Mouse (Mus musculus) cerebellum, postnatal 10 days (tissue): ENCODE data around the gene Hoxa6.
A peak's percentile ranks its signal among the peaks of the same experiment; 100 is the strongest.

Experiments
- DNase-seq, 2 experiments: peaks; one replicate each; pipeline ENCODE4 v3.0.0; 2021; ENCODE audit warnings: mixed read lengths in 2 of 2

The Hoxa6 gene

GRCm38 (mm10) chr6:52213119-52213986, 4.8 kb upstream of the Hoxa6 start, which contains the start of the genes Hoxa3 and Gm28308:
TSS of gene Hoxa3 (minus strand) at chr6:52213336.
TSS of gene Gm28308 (minus strand) at chr6:52213339.
- DNase-seq, result no peak

GRCm38 (mm10) chr6:52212556-52213118, 4.1 kb upstream of the Hoxa6 start:
- no peak for DNase-seq

- DNase-seq, result peak; percentile 16 to 38
Observed at GRCm38 (mm10) chr6:52211961-52212360, 3.4 kb upstream of the Hoxa6 start.

DNA sequence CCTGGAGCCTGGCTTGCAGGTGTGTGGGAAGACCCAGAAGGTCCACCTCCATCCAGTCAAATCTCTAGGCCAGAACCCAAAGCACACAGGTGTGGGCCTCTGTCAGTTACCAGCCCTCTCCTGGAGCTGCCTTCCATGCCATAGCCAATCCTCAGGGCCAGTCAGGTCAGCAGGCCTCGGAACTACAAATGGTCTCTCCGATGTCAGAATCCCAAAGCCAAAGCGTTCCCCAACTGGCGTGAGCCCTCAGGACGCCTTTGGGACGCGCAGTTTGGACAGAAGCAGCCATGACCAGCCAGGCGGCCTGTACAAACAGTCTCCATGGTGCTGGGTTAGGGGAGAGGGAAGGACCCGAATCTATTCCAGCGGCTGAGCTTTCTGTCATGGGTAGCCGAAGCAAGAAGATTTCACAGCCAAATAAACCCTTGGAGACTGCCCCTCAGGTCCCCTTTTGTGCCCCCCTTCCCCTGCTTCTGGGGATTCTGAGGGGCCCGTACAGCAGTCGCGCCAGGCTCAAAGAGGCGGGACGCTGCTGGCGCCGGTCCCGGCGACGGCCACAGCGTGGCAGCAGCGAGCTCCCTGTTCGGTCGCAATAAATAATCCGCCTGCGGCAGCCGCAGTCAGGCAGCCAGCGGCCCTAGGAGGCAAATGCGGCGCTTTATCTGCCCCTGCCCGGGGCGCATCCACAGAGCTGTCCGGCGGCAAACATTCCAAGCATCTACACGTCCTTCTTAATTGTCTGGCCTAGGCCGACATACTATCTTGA, 2.8 kb upstream of the Hoxa6 start:
- DNase-seq, result peak; percentile 85 to 87

- peak in 1 of 2 experiments; percentile 20 for DNase-seq
Observed at GRCm38 (mm10) chr6:52209685-52210046, 1.1 kb upstream of the Hoxa6 start.

- DNase-seq, result peak in 1 of 2 experiments; percentile 17
Observed at GRCm38 (mm10) chr6:52208868-52209684, 554 bp upstream of the Hoxa6 start.

DNA sequence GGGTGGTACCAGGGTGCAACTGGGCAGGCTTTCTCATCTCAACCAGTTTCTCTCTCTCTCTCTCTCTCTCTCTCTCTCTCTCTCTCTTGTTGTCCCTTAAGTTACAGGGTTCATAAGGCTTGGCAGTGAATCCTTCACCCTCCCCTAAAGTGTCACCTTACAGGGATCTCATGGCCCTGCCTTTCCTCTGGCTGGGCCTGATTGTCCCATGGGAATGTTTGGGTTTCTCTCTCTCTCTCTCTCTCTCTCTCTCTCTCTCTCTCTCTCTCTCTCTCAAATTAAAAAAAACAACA, 892 bp downstream of the Hoxa6 start:
- no peak for DNase-seq

DNA sequence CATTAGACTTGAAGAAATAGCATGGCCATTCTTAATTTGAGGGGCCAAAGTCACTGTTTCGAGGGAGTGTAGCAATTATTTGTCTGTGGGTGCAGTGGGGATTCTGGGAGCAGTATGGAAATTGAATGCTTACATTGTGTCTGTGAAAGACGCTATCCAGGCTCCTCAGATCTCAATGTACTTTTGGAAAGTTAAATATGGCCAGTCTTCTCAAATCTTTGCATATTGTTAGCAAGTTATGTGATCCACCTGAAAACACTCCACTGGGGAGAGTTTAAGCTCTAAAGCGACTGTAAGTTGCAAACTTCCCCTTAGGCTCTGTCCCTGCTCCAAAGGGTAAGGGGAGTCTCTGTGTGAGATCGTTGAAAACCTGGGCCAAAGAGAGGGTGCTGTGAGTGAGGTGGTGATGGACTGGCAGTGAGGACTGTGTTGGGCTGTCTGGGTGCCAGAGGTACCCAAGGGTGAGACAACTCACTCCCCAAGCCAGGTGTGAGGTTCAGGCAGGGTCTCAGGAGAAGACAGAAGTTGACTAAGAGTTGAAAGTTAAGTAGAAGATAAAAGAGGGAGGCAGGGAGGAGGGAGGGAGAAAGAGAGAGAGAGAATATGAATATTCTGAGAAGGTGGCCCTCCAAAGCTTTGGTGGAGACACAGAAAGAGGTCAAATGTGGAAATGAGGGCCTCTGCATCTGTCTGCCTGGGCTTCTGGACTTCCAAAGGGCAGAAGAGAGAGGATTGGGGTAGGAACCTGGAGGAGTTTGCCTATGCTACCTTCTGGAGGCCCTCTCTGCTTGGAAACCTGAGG, 1.4 kb downstream of the Hoxa6 start:
- DNase-seq, result no peak

DNA sequence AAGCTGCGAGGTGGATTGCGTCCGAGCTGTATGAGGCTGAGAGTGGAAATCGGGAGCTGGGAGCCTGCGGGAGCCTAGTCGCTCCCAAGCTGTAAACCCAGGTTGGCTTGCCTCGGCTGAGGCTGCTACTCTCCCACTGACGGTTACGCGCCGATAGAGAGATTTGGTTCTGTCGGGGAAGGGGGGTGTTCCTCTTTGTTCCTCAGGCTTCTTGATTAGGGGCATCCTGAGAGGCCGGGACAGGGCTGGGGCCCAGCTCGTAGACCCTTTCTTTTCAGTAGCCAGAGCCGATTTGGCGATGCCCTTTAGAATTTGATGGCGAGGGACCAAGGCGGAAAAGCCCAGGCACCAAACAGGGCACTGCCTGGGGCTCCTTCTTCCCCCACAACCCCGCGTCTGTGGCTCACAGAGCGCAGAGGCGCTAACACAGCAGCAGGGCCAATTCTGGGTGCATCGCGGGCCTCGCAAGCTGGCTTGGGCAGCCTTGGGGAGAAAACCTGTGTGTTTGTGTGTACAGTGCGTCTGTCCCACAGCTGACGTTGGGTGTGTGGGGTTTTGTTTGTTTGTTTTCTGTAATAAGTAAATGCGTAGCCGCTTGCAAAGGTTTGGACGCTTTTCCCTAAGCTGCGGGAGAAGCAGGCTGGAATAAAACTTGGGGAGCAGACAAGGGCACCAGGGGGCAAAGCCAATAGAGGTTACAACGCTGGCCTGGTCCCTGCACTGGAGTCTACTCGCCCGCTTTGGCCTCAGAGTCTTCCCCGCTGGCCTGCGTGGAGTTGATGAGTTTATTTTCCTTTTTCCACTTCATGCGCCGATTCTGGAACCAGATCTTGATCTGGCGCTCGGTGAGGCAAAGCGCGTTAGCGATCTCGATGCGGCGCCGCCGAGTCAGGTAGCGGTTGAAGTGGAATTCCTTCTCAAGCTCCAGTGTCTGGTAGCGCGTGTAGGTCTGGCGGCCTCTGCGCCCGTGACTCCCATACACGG, 2.6 kb downstream of the Hoxa6 start:
- peak in 1 of 2 experiments; percentile 36 for DNase-seq

DNA sequence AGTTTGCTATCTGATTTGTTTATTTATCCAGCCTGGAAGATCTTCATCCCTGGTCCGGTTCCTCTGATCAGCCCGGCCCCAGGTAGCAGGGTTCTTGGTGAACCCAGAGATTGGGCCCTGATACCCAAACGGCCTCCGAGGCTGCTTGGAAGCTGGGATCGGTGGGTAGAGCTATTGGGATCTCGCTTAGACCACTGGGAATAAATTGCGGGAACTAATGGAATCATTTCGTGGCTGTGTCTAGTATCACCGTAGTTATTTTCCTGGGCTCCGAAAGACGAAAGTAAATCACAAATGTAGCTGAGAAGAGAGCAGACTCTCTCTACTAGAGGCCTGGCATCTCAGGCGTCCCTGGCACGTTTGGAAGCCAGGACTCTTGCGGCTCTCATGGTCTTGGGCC, 3.3 kb downstream of the Hoxa6 start:
- peak in 1 of 2 experiments; percentile 36 for DNase-seq

DNA sequence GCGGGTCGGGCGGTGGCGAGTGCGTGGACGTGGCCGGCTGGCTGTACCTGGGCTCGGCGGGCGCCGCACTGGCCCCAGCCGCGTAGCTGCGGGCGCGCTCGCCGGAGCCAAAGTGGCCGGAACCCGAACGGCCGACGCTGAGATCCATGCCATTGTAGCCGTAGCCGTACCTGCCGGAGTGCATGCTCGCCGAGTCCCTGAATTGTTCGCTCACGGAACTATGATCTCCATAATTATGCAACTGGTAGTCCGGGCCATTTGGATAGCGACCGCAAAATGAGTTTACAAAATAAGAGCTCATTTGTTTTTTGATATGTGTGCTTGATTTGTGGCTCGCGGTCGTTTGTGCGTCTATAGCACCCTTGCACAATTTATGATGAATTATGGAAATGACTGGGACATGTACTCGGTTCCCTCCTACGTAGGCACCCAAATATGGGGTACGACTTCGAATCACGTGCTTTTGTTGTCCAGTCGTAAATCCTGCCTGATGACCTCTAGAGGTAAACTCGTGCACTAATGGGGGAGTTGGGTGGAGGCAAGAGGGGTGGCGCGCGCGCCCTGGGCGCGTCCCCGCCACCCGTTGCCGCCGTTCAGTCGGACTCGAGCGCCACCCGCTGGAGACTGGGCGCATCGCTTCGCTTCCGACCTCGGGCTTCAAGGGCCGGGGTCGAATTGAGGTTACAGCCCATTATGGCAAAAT, 4.3 kb downstream of the Hoxa6 start, which contains the start of gene Hoxa5:
Hoxa5 (minus strand) TSS at position 538 of the 703 bp plus-strand sequence.
- peak; percentile 67 to 71 for DNase-seq

DNA sequence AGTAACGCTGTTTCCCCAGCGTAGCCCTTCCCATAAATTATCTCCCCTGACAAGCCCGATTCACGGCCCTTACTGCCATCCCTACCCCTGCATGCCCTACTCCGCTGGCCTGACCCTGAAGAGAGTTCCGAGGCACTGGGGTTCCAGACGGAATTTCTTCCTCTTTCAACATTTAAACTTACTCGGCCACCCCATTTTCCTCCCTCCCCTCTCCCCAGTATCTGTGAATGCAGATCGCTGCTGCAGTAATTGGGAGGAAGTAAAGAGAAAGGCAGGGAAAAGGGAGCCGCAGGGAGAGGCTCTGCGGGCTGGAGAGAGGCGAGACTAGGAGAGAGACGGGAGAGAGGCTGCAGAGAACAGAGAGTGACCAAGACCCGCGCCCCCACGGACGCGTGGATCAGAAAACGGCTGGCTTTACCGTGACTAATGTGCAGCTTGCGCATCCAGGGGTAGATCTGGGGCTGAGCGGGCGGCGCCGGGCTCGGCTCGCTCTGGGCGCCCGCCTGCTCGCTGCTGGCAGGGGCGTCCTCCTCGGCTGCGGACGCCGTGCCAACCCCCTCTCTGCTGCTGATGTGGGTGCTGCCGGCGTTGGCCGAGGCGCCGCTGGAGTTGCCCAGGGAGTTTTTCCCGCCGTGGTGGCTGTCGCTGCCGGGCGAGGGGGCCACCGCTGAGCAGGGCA, 5.0 kb downstream of the Hoxa6 start:
- peak; percentile 37 to 40 for DNase-seq

DNA sequence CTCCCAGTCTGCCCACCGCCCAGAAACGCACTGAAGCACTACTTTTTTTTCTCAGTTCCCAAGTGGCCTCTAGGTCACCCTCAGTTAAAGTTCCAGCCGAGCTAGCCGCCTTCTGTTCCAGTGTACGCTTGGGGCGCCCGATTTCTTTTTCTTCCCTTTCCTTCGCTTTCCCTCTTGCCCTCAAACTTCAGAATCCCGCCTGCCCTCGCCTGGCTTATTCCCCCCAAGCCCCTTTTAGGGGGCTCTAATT, 5.5 kb downstream of the Hoxa6 start:
- DNase-seq, result no peak

DNA sequence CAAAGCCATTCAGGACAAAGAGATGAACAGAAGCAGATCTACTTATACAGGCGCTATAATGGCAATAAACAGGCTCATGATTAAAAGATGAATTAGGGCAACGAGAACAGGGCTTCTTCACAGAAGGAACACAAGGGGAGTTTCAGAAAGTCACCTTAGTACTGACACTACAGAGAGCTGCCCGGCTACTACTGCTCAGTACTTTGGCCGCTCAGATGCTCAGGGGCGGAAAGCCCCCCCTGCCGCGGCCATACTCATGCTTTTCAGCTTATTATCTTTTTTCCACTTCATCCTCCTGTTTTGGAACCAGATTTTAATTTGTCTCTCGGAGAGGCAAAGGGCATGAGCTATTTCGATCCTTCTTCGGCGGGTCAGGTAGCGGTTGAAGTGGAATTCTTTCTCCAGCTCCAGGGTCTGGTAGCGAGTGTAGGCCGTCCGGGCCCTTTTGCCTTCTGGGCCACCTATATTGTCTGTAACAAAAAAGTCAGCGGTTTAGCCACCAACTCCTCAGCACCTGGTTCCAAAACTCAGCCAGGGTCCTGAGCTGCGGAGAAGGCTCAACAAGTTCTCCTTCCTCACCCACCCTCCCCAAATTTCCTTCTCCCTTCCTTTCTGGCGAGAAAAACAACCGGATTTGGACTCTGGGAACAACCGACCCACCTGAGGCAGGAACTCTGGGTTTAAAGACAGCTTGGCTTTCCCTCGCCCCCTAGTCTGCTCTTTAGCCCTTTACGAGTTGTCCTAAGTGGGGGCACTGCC, 6.0 kb downstream of the Hoxa6 start:
- peak in 1 of 2 experiments; percentile 23 for DNase-seq

DNA sequence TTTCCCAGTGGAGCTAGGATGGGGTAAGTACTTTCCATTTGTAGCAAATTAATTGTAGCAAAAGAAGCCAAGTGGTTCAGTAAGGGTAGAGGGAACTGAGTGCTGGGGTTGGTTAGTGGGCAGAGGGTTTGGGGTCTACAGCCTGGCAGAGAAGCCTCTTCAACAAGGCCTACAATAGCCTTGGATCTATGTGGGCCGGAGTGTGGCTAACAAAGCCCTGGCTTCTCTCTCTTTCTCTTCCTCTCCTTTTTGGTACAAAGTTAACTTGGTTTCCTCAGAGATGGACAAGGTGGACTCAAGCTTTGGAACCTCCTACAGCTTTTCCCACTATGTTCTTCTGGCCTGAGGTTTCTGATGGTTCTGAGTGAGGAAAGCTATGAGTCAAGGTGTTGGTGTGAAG, 7.3 kb downstream of the Hoxa6 start:
- no peak for DNase-seq

DNA sequence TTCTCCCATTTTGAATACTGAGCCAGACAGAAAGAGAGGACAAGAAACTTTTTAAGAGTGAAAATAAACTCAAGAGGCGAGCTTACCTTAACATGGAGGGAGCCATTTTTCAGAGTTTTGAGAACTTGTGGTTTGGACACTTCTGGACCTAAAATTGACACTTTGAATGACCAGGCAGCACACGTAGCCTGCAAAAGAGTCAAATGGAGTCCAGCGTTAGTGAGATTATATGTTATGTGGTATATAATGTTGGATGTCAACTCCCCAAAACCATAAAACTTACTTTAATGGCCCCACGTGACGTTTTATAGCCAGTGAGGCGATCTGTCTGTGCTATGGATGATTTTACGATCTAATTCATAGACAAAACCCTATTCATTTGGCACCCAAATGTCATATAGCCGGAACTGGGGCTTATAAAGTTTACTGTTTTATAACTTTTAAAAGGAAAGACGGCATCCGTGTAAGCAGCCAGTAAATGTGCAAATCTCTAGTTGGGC, 7.7 kb downstream of the Hoxa6 start:
- no peak for DNase-seq

- DNase-seq, result no peak
Observed at GRCm38 (mm10) chr6:52200073-52200750, 8.3 kb downstream of the Hoxa6 start.

GRCm38 (mm10) chr6:52197271-52197670, 11.3 kb downstream of the Hoxa6 start:
- peak in 1 of 2 experiments; percentile 58 for DNase-seq
